Mouse (Mus musculus): ENCODE measurements around the gene Ntn4. TPM values are rescaled to one million over a fixed set of nuclear protein-coding genes. Genes with fewer than 3 reads are reported as not detected.

Ntn4 gene
- 2.1 and 2.7 TPM in 2 replicates for polyA plus RNA-seq (2015; fragmentation: Nextera tagmentation; extraction: Ambion mirVana)

DNA sequence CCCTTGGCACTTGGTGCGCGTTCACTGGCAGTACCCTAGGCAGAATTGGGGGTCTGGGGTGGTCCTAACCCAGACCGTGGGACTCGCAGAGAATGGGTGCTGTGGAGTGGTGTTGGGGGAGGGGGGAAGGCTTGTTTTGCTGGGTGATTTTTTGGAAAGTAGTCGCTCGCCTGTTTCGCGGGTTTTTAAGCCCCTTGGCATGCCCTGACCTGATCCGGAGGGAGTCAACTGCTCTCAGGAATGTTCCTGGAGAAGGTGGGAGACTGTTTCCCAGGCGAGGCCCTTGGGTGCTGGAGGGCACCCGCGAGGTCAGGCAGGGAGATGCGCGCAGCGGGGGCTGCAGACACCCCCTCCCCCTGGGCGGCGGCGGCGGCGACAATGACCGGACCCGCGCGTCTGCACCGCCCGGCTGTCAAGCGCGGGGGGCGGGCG lies at the start of gene Ntn4:
Gene Ntn4 (plus strand): TSS at position 161 of the 432 bp plus-strand sequence.
- 0 out of 2 replicates have a peak, but pooled peaks cover 11% of the 10 kb centered on the region for H3K27me3 ChIP-seq
- H3K4me2 ChIP-seq, result peak within 1 kb of the TSS; percentile 96
- H3K4me1 ChIP-seq, result peaks cover 34% of the 10 kb centered on the region
- H3K27ac ChIP-seq, result peak within 1 kb of the TSS; percentile 68
- H3K9ac ChIP-seq, result peak within 1 kb of the TSS; percentile 96
- peaks cover 10% of the 10 kb centered on the region for H3K36me3 ChIP-seq (ENCODE audit: poor library complexity, severe bottlenecking)
- 3% methylated on average over 19 of the region's 30 CpGs for WGBS
- H3K4me3 ChIP-seq, result peak within 1 kb of the TSS; percentile 88
- H3K9me3 ChIP-seq (replicated peaks), result no peaks in the 10 kb centered on the region
- no peak for ATAC-seq

DNA sequence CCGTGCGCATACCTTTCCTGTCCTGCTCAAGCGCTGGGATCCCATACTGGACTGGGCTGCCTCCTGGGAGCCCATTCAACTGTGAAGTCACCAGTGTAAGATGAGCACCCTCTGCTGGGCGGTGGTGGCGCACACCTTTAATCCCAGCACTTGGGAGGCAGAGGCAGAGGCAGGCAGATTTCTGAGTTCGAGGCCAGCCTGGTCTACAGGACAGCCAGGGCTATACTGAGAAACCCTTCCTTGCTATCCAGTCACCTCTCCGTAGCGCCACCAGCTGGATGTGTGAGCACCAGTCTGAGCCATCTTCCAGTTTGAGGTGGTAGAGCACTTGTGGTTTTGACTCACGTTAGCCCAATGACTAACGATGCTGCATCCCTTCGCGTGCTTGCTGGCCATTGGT lies 48.0 kb upstream of the Ntn4 start:
- no peak overlapping the region for H3K27ac ChIP-seq
- H3K36me3 ChIP-seq (ENCODE audit: poor library complexity, severe bottlenecking), result 0 out of 2 replicates have a peak, but pooled peaks cover 5% of the 10 kb centered on the region
- WGBS, result 60% methylated on average over 12 of the region's 12 CpGs
- no peaks in the 10 kb centered on the region for H3K9me3 ChIP-seq (replicated peaks)
- no peak overlapping the region for H3K4me2 ChIP-seq
- no peak overlapping the region for H3K4me3 ChIP-seq
- H3K9ac ChIP-seq, result no peak overlapping the region
- peaks cover 4% of the 10 kb centered on the region; the same call in 1 of the 2 replicates for H3K27me3 ChIP-seq
- no peak for ATAC-seq
- H3K4me1 ChIP-seq, result peaks cover 18% of the 10 kb centered on the region

DNA sequence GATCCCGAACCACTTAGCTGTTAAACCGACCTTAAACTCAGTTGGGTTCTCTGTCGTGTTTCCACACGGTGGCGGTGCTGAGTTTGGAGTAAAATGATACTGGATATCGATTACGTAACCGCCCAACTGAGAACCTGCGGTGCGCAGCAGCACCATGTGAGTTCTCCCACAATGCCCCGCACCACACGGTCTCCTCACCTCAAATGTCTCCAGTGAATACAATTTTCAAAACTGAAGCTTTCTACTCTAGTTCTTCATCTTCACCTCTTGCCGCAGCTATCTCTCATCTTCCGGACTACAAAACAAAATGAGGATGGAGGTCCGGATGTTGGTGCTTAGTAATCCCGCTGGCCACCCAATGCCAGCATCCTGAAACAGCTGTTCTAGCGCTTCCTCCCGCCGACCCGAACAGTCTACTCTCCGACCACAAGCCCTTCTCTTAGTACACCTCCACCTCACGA lies 46.4 kb upstream of the Ntn4 start:
- H3K27ac ChIP-seq, result no peak overlapping the region

DNA sequence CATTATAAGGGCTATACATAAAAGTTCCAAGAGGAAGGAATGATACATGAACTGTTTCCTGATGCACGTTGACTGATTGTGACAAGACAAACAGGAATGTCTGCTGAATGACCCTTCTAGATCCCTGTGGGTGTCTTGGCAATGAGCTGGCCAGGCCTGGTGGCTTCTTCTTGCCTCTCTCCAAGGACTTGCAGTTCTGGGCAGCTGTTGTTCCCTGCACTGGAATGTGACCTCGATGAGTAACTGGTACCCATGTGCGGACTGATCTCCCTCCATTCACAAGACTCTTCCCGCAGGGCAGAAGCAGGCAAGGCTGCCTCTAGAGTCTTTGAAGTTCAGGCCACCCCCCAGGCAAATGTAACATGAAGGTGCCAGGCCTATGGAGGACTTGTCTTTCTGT lies 44.6 kb upstream of the Ntn4 start:
- H3K4me2 ChIP-seq, result no peak overlapping the region
- no peak overlapping the region for H3K4me3 ChIP-seq
- peaks cover 4% of the 10 kb centered on the region; the same call in 1 of the 2 replicates for H3K27me3 ChIP-seq
- no peaks in the 10 kb centered on the region for H3K9me3 ChIP-seq (replicated peaks)
- no peak overlapping the region for H3K27ac ChIP-seq
- H3K9ac ChIP-seq, result no peak overlapping the region
- 74% methylated on average over 4 of the region's 4 CpGs for WGBS
- H3K4me1 ChIP-seq, result no peaks in the 10 kb centered on the region
- H3K36me3 ChIP-seq (ENCODE audit: poor library complexity, severe bottlenecking), result no peaks in the 10 kb centered on the region
- ATAC-seq, result no peak

More for the DNA sequence above, 46.4 kb upstream of the Ntn4 start:
- ATAC-seq, result peak; percentile 82
- peak overlapping the region; percentile 72 for H3K9ac ChIP-seq
- H3K27me3 ChIP-seq, result peaks cover 4% of the 10 kb centered on the region; the same call in 1 of the 2 replicates
- no peaks in the 10 kb centered on the region for H3K36me3 ChIP-seq (ENCODE audit: poor library complexity, severe bottlenecking)
- H3K9me3 ChIP-seq (replicated peaks), result no peaks in the 10 kb centered on the region
- 1% methylated on average over 22 of the region's 22 CpGs for WGBS
- H3K4me1 ChIP-seq, result peaks cover 4% of the 10 kb centered on the region; the same call in 1 of the 2 replicates
- H3K4me3 ChIP-seq, result peak overlapping the region; percentile 48
- peak overlapping the region; percentile 76 for H3K4me2 ChIP-seq

DNA sequence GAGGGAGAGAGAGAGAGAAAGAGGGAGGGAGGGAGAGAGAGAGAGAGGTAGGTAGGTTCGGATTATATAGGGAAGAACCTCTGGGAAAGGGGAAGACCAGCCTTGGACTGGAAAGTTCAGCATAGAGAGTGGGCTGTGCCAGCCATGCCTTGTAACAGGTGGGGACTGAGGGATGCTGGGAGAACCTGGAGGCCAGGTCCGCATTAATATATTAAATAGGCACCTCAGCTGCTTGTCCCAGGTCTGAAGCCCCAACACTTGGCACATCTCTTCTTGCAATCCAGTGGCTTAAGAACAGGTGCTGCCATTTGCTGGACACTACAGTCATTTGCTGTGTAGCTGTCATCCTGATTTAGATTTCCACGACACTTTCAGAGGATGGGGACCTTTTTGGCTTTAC lies 43.8 kb upstream of the Ntn4 start:
- ATAC-seq, result no peak
- Histone ChIP-seq H3K9me3 (replicated peaks) (no peaks in the 10 kb centered on the region), H3K27ac (no peak overlapping the region), H3K4me1 (no peaks in the 10 kb centered on the region), H3K4me3 (no peak overlapping the region), H3K27me3 (peaks cover 4% of the 10 kb centered on the region; the same call in 1 of the 2 replicates), H3K4me2 (no peak overlapping the region), H3K36me3 (ENCODE audit: poor library complexity, severe bottlenecking) (no peaks in the 10 kb centered on the region), H3K9ac (no peak overlapping the region)
- WGBS, result 78% methylated on average over 3 of the region's 3 CpGs

DNA sequence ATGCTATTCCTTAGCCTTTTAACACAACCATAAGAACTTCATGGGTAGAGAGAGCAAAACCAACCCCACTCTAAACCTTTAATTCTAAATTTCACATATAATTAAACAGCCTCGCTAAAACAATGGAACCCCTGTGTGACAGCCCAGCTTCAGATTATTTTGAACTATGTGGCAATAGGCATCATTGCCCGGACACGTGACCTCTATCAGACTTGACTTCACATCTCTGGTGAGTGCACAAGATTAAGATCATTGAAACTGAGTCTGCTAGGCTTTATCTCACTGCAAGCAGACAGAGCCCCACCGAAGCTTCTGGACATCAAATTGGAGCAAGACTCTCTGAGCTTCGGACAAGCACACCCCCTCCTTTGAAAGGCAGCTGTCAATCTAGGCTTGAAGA lies 38.2 kb upstream of the Ntn4 start:
- no peak overlapping the region for H3K4me3 ChIP-seq
- no peak overlapping the region for H3K9ac ChIP-seq
- H3K36me3 ChIP-seq (ENCODE audit: poor library complexity, severe bottlenecking), result no peaks in the 10 kb centered on the region
- H3K4me1 ChIP-seq, result no peaks in the 10 kb centered on the region
- H3K9me3 ChIP-seq (replicated peaks), result no peaks in the 10 kb centered on the region; the same call in 1 of the 2 replicates
- WGBS, result 62% methylated on average over 5 of the region's 5 CpGs
- ATAC-seq, result no peak
- H3K4me2 ChIP-seq, result no peak overlapping the region
- H3K27me3 ChIP-seq, result 0 out of 2 replicates have a peak, but pooled peaks cover 3% of the 10 kb centered on the region
- no peak overlapping the region for H3K27ac ChIP-seq

DNA sequence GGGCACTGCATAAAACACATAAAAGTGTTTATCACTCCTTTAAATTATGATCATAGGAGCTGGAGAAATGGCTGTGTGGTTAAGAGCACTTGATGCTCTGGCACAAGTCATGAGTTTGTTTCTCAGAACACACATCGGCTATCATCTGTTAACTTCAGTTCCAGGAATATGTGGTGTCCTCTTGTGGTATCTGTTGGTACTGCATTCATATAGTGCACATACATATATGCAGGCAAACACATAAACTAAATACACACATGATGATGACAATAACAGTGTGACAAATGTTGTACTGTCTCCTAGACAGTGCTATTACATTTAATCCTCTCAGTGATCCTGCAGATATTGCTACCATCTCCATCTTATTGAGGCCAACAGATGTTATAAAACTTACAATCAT lies 37.2 kb upstream of the Ntn4 start:
- H3K27me3 ChIP-seq, result 0 out of 2 replicates have a peak, but pooled peaks cover 3% of the 10 kb centered on the region
- no peak for ATAC-seq
- no peak overlapping the region for H3K4me2 ChIP-seq
- WGBS, result 96% methylated on average over 1 of the region's 1 CpGs
- no peaks in the 10 kb centered on the region; the same call in 1 of the 2 replicates for H3K9me3 ChIP-seq (replicated peaks)
- no peaks in the 10 kb centered on the region for H3K36me3 ChIP-seq (ENCODE audit: poor library complexity, severe bottlenecking)
- no peaks in the 10 kb centered on the region for H3K4me1 ChIP-seq
- H3K27ac ChIP-seq, result no peak overlapping the region
- H3K9ac ChIP-seq, result no peak overlapping the region
- H3K4me3 ChIP-seq, result no peak overlapping the region

DNA sequence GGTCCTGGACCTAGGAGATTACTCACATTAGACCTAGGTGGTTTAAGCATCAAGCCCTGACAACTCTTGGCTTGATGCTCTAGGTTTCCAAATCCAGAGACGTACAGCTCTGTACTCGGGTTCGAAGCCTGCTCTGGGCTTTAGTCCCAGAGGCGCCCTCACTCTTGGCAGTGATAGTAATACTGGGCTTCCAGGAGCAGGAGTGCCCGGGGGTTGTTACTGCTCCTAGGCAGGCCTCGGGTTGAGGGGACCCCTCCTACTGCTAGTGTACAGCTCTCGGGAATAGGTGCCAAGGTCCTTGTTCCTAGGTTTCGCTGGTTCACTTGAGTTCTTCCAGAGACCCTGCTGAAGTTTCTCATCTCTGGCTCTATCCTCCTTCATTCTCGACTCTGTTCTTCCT lies 34.2 kb upstream of the Ntn4 start:
- Histone ChIP-seq H3K4me3 (no peak overlapping the region), H3K27me3 (0 out of 2 replicates have a peak, but pooled peaks cover 3% of the 10 kb centered on the region), H3K27ac (no peak overlapping the region), H3K9me3 (replicated peaks) (no peaks in the 10 kb centered on the region; the same call in 1 of the 2 replicates), H3K9ac (no peak overlapping the region), H3K4me2 (no peak overlapping the region), H3K36me3 (ENCODE audit: poor library complexity, severe bottlenecking) (no peaks in the 10 kb centered on the region), H3K4me1 (no peaks in the 10 kb centered on the region)
- 92% methylated on average over 9 of the region's 9 CpGs for WGBS
- no peak for ATAC-seq

DNA sequence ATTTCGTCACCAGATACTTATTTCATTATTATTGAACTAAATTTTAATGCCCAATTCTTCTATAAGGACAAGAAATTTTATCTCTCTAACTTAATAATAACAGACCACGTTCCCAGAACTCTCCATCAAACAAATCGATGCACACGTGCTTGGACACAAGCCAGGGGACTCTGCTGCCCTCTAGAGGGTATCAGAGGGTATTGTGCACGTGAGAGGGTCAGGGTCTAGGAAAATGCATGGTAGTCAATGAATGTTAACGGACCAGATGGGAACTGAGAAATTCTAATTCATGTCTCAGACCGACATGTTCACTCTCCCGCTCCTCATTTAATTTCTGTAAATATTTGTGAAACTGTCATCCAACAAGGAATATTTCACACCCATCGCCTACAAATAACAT lies 32.4 kb upstream of the Ntn4 start:
- no peak; the same call in 1 of the 2 replicates for ATAC-seq
- Histone ChIP-seq H3K27me3 (0 out of 2 replicates have a peak, but pooled peaks cover 3% of the 10 kb centered on the region), H3K4me3 (no peak overlapping the region), H3K9ac (no peak overlapping the region), H3K4me1 (no peaks in the 10 kb centered on the region), H3K4me2 (no peak overlapping the region), H3K27ac (no peak overlapping the region), H3K36me3 (ENCODE audit: poor library complexity, severe bottlenecking) (no peaks in the 10 kb centered on the region), H3K9me3 (replicated peaks) (no peaks in the 10 kb centered on the region; the same call in 1 of the 2 replicates)
- 53% methylated on average over 9 of the region's 9 CpGs for WGBS

DNA sequence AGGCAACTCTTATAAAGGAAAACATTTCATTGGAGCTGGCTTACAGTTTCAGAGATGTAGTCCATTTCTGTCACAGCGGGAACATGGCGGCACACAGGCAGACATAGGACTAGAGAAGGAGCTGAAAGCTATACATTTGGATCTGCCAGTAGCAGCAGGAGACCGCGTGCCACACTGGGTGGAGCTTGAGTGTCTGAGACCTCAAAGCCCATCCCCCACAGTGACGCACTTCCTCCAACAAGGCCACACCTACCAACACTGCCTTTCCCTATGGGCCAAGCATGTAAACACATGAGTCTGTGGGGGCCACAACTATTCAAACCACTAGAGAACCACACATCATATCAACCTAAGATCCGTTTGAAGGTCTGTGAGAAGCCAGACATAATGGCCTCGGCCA lies 31.2 kb upstream of the Ntn4 start:
- no peaks in the 10 kb centered on the region for H3K36me3 ChIP-seq (ENCODE audit: poor library complexity, severe bottlenecking)
- H3K4me2 ChIP-seq, result no peak overlapping the region
- H3K9me3 ChIP-seq (replicated peaks), result no peaks in the 10 kb centered on the region
- no peak overlapping the region for H3K27ac ChIP-seq
- WGBS, result 98% methylated on average over 7 of the region's 7 CpGs
- H3K4me3 ChIP-seq, result no peak overlapping the region
- 0 out of 2 replicates have a peak, but pooled peaks cover 3% of the 10 kb centered on the region for H3K27me3 ChIP-seq
- ATAC-seq, result no peak
- no peak overlapping the region for H3K9ac ChIP-seq
- H3K4me1 ChIP-seq, result no peaks in the 10 kb centered on the region

DNA sequence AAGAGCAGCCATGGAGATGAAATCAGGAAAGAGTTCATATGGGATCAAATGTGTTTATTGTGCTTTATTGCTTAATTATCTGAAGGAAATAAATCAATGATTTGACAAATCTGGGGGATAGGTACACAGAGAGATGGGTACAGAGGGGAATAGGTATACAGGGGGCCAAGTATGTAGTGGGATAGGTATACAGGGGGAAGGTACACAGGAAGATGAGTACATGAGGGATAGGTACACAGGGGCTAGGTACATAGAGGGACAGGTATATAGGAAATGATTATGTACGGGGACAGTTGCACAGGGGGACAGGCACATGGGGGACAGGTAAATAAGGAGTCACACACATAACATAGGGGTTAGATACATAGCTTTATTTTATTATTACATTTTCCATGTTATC lies 29.6 kb upstream of the Ntn4 start:
- WGBS, result 96% methylated on average over 1 of the region's 1 CpGs
- 0 out of 2 replicates have a peak, but pooled peaks have one; percentile 38 for ATAC-seq
- no peak overlapping the region for H3K4me2 ChIP-seq

DNA sequence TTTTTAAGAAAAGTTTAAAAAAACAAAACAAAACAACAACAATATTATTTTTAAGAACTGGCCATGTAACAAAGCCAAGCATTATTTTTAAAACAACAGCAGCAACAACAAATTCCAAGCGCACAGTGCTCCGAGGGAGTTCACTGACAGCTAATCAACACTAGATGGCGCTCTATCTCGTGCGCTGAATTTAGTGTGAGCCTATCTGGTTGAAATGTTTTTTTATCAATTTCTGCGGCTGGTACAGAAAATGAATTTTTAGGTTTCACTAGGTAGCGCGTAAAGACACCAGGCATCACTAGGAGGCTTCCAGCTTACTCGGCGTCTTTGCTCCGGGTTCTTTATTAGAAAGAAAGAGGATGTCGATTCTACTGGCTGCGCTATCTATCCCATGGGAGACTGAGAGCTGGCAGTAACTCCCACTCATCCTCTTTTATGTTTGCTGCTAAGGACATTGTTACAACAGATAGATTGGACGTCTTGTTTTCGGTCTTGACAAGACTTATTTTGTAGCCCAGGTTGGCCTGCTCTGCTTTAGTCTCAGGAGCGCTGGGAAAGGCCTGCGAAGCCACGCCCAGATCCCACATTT lies 29.0 kb upstream of the Ntn4 start:
- Histone ChIP-seq H3K4me1 (no peaks in the 10 kb centered on the region), H3K9ac (no peak overlapping the region), H3K4me2 (no peak overlapping the region), H3K9me3 (replicated peaks) (no peaks in the 10 kb centered on the region), H3K4me3 (no peak overlapping the region), H3K27me3 (0 out of 2 replicates have a peak, but pooled peaks cover 2% of the 10 kb centered on the region), H3K36me3 (ENCODE audit: poor library complexity, severe bottlenecking) (no peaks in the 10 kb centered on the region), H3K27ac (no peak overlapping the region)
- ATAC-seq, result peak; percentile 57; the same call in 1 of the 2 replicates
- 50% methylated on average over 18 of the region's 18 CpGs for WGBS

More for the DNA sequence above, 29.6 kb upstream of the Ntn4 start:
- Histone ChIP-seq H3K4me3 (no peak overlapping the region), H3K9ac (no peak overlapping the region), H3K27me3 (0 out of 2 replicates have a peak, but pooled peaks cover 3% of the 10 kb centered on the region), H3K27ac (no peak overlapping the region), H3K36me3 (ENCODE audit: poor library complexity, severe bottlenecking) (no peaks in the 10 kb centered on the region), H3K4me1 (no peaks in the 10 kb centered on the region), H3K9me3 (replicated peaks) (no peaks in the 10 kb centered on the region)
